Mouse (Mus musculus): Measurements from ENCODE around the gene Slc28a3. TPM values are rescaled to one million over a fixed set of nuclear protein-coding genes. Genes with fewer than 3 reads are reported as not detected.

The Slc28a3 gene
- polyA plus RNA-seq, 1 experiment from 2014 or later: not detected

- H3K4me3 ChIP-seq: no peak overlapping the region
- H3K4me1 ChIP-seq: no peaks in the 10 kb centered on the region
- no peaks in the 10 kb centered on the region for H3K9me3 ChIP-seq
- ATAC-seq (replicated peaks): no peak
- H3K4me2 ChIP-seq (replicated peaks): no peak overlapping the region
- 94% methylated on average over 6 of the region's 6 CpGs for WGBS
- H3K36me3 ChIP-seq: no peaks in the 10 kb centered on the region
- H3K27me3 ChIP-seq: no peaks in the 10 kb centered on the region
- no peak overlapping the region for H3K9ac ChIP-seq (replicated peaks)
- no peak overlapping the region for H3K27ac ChIP-seq (replicated peaks)
Measured at GRCm38 (mm10) chr13:58537232-58537915, 73.3 kb downstream of the Slc28a3 start.

DNA sequence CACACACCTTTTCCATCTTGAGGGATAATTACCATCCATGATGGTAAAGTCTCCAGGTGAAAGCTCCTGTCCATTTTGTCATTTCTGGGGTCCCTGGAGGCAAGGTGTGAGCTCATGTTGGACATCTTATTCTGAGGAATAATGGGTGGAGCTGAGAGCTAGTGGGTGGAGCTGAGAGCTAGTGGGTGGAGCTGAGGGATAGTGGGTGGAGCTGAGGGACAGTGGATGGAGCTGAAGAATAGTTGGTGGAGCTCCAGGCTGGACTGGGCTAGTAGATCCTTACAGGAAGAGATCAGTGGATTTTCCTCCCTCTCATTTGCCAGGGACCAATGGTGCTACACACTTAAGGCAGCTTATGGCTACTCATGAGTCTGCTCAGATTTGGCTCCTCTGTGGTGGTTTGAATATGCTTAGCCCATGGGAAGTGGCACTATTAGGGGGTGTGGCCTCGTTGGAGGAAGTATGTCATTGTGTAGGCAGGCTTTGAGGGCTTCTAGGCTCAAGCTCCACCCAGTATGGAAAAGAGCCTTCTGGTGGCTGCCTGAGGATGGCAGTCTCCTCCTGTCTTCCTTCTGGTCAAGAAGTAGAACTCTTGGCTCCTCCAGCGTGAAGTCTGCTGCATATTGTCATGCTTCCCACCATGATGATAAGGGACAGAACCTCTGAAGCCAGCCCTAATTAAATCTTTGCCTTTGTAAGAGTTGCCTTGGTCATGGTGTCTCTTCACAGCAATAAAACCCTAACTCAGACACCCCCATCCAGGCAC, 74.0 kb downstream of the Slc28a3 start:
- H3K4me2 ChIP-seq (replicated peaks): no peak overlapping the region
- no peaks in the 10 kb centered on the region for H3K36me3 ChIP-seq
- H3K9me3 ChIP-seq: no peaks in the 10 kb centered on the region
- no peak overlapping the region for H3K9ac ChIP-seq (replicated peaks)
- H3K27ac ChIP-seq (replicated peaks): no peak overlapping the region
- no peak for ATAC-seq (replicated peaks)
- no peaks in the 10 kb centered on the region for H3K4me1 ChIP-seq
- no peak overlapping the region for H3K4me3 ChIP-seq
- H3K27me3 ChIP-seq: no peaks in the 10 kb centered on the region
- WGBS: 64% methylated on average over 2 of the region's 2 CpGs

DNA sequence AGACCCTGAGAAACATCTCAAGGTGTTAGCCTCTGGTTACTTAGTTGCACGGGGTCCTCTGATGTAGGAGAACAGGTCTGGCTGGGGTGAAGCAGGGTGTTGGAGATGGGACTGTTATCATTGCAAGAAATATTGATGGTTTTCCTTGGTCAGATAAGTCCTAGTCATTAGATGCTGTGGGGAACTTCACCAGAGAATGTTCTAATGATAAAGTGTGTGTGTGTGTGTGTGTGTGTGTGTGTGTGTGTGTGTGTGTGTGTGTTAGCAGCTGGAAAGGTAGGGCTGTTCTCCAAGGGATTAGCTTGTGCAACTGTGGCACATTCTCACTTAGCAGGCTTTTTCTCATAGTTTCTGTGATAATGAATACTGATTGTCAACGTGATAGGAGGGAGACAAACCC, 75.4 kb downstream of the Slc28a3 start:
- no peaks in the 10 kb centered on the region for H3K36me3 ChIP-seq
- WGBS: 81% methylated on average over 2 of the region's 2 CpGs
- H3K27me3 ChIP-seq: no peaks in the 10 kb centered on the region
- no peak overlapping the region for H3K4me3 ChIP-seq
- H3K9me3 ChIP-seq: no peaks in the 10 kb centered on the region
- no peak overlapping the region for H3K4me2 ChIP-seq (replicated peaks)
- no peak overlapping the region for H3K9ac ChIP-seq (replicated peaks)
- no peaks in the 10 kb centered on the region for H3K4me1 ChIP-seq
- ATAC-seq (replicated peaks): no peak
- H3K27ac ChIP-seq (replicated peaks): no peak overlapping the region

- Histone ChIP-seq H3K4me3 (no peak overlapping the region), H3K4me2 (replicated peaks) (no peak overlapping the region), H3K9ac (replicated peaks) (no peak overlapping the region), H3K36me3 (no peaks in the 10 kb centered on the region), H3K27ac (replicated peaks) (no peak overlapping the region), H3K9me3 (no peaks in the 10 kb centered on the region), H3K27me3 (no peaks in the 10 kb centered on the region), H3K4me1 (no peaks in the 10 kb centered on the region)
- no peak for ATAC-seq (replicated peaks)
- WGBS: 83% methylated on average over 3 of the region's 3 CpGs
Measured at GRCm38 (mm10) chr13:58534861-58535260, 75.8 kb downstream of the Slc28a3 start.

DNA sequence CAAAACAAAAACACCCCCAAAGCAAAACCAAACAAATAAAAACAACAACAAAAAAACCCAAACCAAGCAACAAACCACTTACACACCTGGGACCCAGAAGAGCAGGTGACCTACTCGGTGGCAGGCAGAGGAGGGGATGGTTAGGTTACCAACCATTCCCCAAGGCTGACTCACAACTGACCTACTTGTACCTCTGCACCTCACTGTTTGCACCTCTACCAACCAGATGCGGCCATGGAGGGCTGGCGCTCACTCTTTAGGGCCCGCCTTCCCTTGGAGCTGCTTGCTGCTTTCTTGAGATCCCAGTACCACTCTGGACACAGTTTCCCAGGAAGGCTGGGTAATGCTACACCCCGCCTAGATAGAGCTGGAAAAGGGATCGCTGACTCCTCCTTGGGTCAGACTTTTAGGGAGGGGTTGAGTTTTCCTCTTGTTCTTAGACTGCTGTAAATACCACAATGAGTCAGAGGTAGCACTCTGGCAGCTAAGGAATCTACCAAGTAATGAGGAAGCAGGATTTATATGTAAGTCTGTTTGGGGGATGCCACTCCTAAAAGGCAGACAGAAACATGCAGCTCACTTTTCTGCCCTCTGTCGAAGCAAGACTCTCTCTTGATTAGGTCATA, 76.3 kb downstream of the Slc28a3 start:
- ATAC-seq (replicated peaks): no peak
- Histone ChIP-seq H3K9ac (replicated peaks) (no peak overlapping the region), H3K27ac (replicated peaks) (no peak overlapping the region), H3K4me3 (no peak overlapping the region), H3K4me1 (no peaks in the 10 kb centered on the region), H3K9me3 (no peaks in the 10 kb centered on the region), H3K27me3 (no peaks in the 10 kb centered on the region), H3K4me2 (replicated peaks) (no peak overlapping the region), H3K36me3 (no peaks in the 10 kb centered on the region)
- 85% methylated on average over 7 of the region's 7 CpGs for WGBS

- Histone ChIP-seq H3K4me1 (no peaks in the 10 kb centered on the region), H3K27ac (replicated peaks) (no peak overlapping the region), H3K36me3 (no peaks in the 10 kb centered on the region), H3K9me3 (no peaks in the 10 kb centered on the region), H3K9ac (replicated peaks) (no peak overlapping the region), H3K4me3 (no peak overlapping the region), H3K27me3 (no peaks in the 10 kb centered on the region), H3K4me2 (replicated peaks) (no peak overlapping the region)
- no peak for ATAC-seq (replicated peaks)
- 92% methylated on average over 3 of the region's 3 CpGs for WGBS
Measured at GRCm38 (mm10) chr13:58524581-58524980, 86.1 kb downstream of the Slc28a3 start.

DNA sequence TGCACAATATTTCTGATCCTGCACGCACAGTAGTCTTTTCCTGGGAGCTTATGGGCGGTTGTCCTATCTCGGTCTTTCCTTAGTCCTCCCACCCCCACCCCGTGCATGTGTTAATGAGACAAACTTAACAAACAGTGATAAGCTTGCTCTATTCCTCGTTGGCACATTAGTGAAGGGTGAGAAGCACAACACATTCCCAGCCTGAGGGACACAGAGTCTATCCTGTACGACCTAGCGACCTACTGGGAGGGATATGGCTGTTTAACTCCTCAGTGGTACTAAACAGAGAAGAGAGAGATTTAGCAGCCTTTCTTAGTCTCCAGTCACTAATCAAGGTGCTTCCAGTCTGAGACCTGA, 86.9 kb downstream of the Slc28a3 start:
- H3K9ac ChIP-seq (replicated peaks): no peak overlapping the region
- H3K9me3 ChIP-seq: no peaks in the 10 kb centered on the region
- no peaks in the 10 kb centered on the region for H3K27me3 ChIP-seq
- H3K4me3 ChIP-seq: no peak overlapping the region
- ATAC-seq (replicated peaks): no peak
- no peak overlapping the region for H3K4me2 ChIP-seq (replicated peaks)
- H3K4me1 ChIP-seq: no peaks in the 10 kb centered on the region
- H3K27ac ChIP-seq (replicated peaks): no peak overlapping the region
- H3K36me3 ChIP-seq: no peaks in the 10 kb centered on the region
- WGBS: 69% methylated on average over 7 of the region's 7 CpGs

GRCm38 (mm10) chr13:58523011-58523760, 87.5 kb downstream of the Slc28a3 start:
- 37% methylated on average over 20 of the region's 20 CpGs for WGBS
- no peak overlapping the region for H3K4me2 ChIP-seq (replicated peaks)
- H3K4me1 ChIP-seq: no peaks in the 10 kb centered on the region
- no peaks in the 10 kb centered on the region for H3K36me3 ChIP-seq
- H3K4me3 ChIP-seq: no peak overlapping the region
- ATAC-seq (replicated peaks): no peak
- no peak overlapping the region for H3K27ac ChIP-seq (replicated peaks)
- no peak overlapping the region for H3K9ac ChIP-seq (replicated peaks)
- no peaks in the 10 kb centered on the region for H3K9me3 ChIP-seq
- no peaks in the 10 kb centered on the region for H3K27me3 ChIP-seq

DNA sequence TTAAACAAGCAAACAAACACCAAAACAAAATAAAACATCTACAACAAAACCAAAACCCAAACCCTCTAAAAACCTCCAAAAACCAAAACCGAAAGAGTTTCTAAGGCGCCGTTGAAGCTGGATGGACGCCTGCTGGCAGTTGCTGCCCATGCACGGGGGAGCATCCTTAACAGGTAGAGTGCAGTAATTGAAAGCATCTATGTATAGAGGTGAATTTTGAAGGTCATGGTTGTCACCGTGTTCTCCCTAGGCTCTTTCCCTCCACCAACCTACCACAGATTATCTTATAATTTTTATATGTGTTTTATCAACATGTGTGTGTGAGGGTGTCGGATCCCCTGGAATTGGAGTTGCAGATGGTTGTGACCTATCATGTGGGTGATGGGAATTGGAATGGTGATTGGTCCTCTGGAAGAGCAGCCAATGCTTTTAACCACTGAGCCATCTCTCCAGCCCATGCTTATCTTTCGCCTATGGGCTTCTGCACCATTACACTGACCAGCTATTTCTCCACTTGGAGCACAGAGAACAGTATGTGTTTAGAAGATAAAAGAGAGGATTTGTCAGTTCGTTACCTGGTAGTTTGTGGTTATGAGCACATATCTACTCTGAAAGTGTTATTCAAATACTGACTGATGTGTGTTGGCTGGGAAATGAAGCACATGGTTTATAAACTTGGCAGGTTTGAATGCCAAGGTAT, 89.2 kb downstream of the Slc28a3 start:
- H3K4me1 ChIP-seq: no peaks in the 10 kb centered on the region
- WGBS: 89% methylated on average over 9 of the region's 9 CpGs
- no peak overlapping the region for H3K4me3 ChIP-seq
- no peak overlapping the region for H3K9ac ChIP-seq (replicated peaks)
- H3K36me3 ChIP-seq: no peaks in the 10 kb centered on the region
- no peaks in the 10 kb centered on the region for H3K9me3 ChIP-seq
- H3K4me2 ChIP-seq (replicated peaks): no peak overlapping the region
- no peak for ATAC-seq (replicated peaks)
- H3K27me3 ChIP-seq: no peaks in the 10 kb centered on the region
- no peak overlapping the region for H3K27ac ChIP-seq (replicated peaks)

DNA sequence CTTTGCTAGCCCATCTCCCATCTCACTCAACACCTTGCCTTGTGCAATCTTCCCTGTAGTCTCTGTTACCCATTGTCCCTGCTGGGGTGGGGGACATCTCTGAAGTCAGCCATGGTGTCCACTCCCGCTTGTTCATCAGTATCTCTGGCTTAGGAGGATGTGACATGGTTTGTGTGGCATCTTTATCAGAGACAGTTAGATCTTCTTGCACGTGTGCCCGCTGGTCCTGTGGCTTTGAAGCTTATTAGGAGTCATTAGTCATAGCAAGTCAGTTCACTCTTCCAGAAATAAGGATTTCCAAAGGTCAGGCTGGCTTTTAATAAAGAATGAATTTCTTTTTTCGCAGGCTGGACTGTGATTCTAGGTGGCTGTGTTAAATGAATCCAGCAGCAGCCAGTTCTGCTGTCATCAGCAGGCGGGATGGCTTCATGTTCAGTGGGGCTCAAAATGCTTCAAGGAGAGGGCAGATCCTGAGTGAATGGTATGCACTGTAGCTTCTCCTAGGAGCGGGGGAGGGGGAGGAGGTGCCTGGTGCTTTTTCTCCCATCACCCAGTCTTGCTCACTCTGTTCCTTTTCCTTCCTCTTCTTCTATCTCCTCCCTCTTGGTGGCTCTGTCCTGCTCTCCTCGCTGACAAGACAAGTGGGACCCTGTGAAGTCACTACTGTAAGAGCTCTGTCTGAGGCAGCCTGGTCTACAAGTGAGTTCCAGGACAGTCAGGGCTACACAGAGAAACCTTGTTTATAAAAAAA, 89.9 kb downstream of the Slc28a3 start:
- no peak for ATAC-seq (replicated peaks)

DNA sequence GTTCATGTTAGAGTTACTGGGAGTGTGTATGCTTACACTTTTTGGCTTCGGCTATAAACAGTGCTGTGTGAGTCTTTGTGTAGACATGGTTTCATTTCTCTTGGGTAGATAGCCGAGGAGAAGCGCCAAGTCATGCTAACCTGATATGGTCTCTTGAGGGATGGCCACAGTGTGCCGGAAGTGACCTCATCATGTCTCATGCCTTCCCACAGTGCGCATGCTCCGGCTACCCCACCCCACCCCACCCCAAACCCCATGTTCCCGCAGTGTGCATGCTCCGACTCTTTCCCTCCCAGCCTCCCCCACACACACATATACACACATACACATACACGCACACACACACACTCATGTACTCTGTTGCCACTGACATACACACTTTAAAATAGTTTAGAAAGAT, 90.6 kb downstream of the Slc28a3 start:
- no peak overlapping the region for H3K9ac ChIP-seq (replicated peaks)
- no peaks in the 10 kb centered on the region for H3K4me1 ChIP-seq
- WGBS: 89% methylated on average over 9 of the region's 9 CpGs
- no peak for ATAC-seq (replicated peaks)
- no peaks in the 10 kb centered on the region for H3K27me3 ChIP-seq
- no peak overlapping the region for H3K27ac ChIP-seq (replicated peaks)
- no peak overlapping the region for H3K4me3 ChIP-seq
- H3K36me3 ChIP-seq: no peaks in the 10 kb centered on the region
- H3K4me2 ChIP-seq (replicated peaks): no peak overlapping the region
- H3K9me3 ChIP-seq: no peaks in the 10 kb centered on the region

More for the DNA sequence above, 89.9 kb downstream of the Slc28a3 start:
- no peaks in the 10 kb centered on the region for H3K36me3 ChIP-seq
- no peak overlapping the region for H3K4me3 ChIP-seq
- H3K27me3 ChIP-seq: no peaks in the 10 kb centered on the region
- H3K4me1 ChIP-seq: no peaks in the 10 kb centered on the region
- no peak overlapping the region for H3K27ac ChIP-seq (replicated peaks)
- H3K9me3 ChIP-seq: no peaks in the 10 kb centered on the region
- WGBS: 73% methylated on average over 7 of the region's 7 CpGs
- no peak overlapping the region for H3K9ac ChIP-seq (replicated peaks)
- H3K4me2 ChIP-seq (replicated peaks): no peak overlapping the region

All from forebrain, embryonic 15.5 days (tissue).